Mouse (Mus musculus) stomach, postnatal 0 days (tissue): ENCODE data around the gene Aifm3. TPM values are rescaled to one million over a fixed set of nuclear protein-coding genes. Genes with fewer than 3 reads are reported as not detected.

Experiments
- ATAC-seq: fragments of 200-750 bp; cut with Nextera tagmentation; 2 replicates; pipeline ENCODE4 v1.8.0; 2017; ENCODE audit not compliant: low FRiP score, low TSS enrichment
- DNase-seq: peaks from one replicate; pipeline ENCODE4 v3.0.0-alpha.2; 2016; ENCODE audit warnings: low spot score
- H3K27ac ChIP-seq: fragments of 300-500 bp; sonication (generic); replicated peaks from 2 replicates; pipeline ENCODE4 v1.5.1; 2014; ENCODE audit warnings: mild to moderate bottlenecking, control low read depth
- H3K27me3 ChIP-seq: fragments of 300-500 bp; sonication (generic); 2 replicates; pipeline ENCODE4 v1.6.1; 2014; ENCODE audit warnings: low read length; ENCODE audit not compliant: control insufficient read depth, insufficient read depth
- H3K36me3 ChIP-seq: fragments of 300-500 bp; sonication (generic); 2 replicates; pipeline ENCODE4 v1.6.1; 2014; ENCODE audit warnings: low read length, mixed read lengths; ENCODE audit not compliant: control insufficient read depth, insufficient read depth
- H3K4me1 ChIP-seq: fragments of 300-500 bp; sonication (generic); replicated peaks from 2 replicates; pipeline ENCODE4 v1.6.1; 2014; ENCODE audit warnings: antibody characterized with exemption; ENCODE audit not compliant: control insufficient read depth, insufficient read depth
- H3K4me2 ChIP-seq: fragments of 300-500 bp; sonication (generic); replicated peaks from 2 replicates; pipeline ENCODE4 v1.6.1; 2014; ENCODE audit warnings: low read depth, mild to moderate bottlenecking, control low read depth, moderate library complexity
- H3K4me3 ChIP-seq: fragments of 300-500 bp; sonication (generic); 2 replicates; pipeline ENCODE4 v1.5.1; 2014; ENCODE audit warnings: low read depth, low read length, control low read depth
- H3K9ac ChIP-seq: fragments of 300-500 bp; sonication (generic); 2 replicates; pipeline ENCODE4 v1.6.1; 2014; ENCODE audit warnings: mild to moderate bottlenecking, low read length, control low read depth, mixed read lengths
- H3K9me3 ChIP-seq: fragments of 300-500 bp; sonication (generic); 2 replicates; pipeline ENCODE4 v1.6.1; 2016; ENCODE audit warnings: low read length; ENCODE audit not compliant: control insufficient read depth
- CTCF ChIP-seq: IDR thresholded peaks from 2 replicates; pipeline ENCODE4 v1.5.1; 2016; ENCODE audit warnings: antibody characterized with exemption, low read depth, mild to moderate bottlenecking, moderate library complexity
- EP300 ChIP-seq: optimal IDR thresholded peaks from 2 replicates; pipeline ENCODE3; 2016; ENCODE audit warnings: antibody characterized with exemption
- WGBS: fragments of 180-500 bp; shearing (Covaris S2); extraction: QIAGEN DNeasy Blood & Tissue Kit; methylation state at CpG from one replicate; pipeline ENCODE4 v1.1.7; 2014; 5-methylcytosine and 5-hydroxymethylcytosine counted together
- polyA plus RNA-seq: library from polyadenylated mRNA; unstranded; fragments of >200 nt; fragmentation: Nextera tagmentation; extraction: Ambion mirVana; gene quantifications from 2 replicates; pipeline ENCODE4 v1.2.1, GENCODE M21; 2015

Aifm3 gene
- 0.51 and 0.61 TPM in 2 replicates for polyA plus RNA-seq

GRCm38 (mm10) chr16:17489469-17490111, at the start of gene Aifm3:
Aifm3 (plus strand) TSS chr16:17489611.
- TF ChIP-seq CTCF (no peak), EP300 (no peak)
- peak within 1 kb of the TSS; percentile 40 for H3K4me3 ChIP-seq
- 2% methylated on average over 29 of the region's 47 CpGs for WGBS

GRCm38 (mm10) chr16:17451541-17452372, 37.7 kb upstream of the Aifm3 start, which contains the start of gene Crkl:
Crkl (plus strand) TSS chr16:17451987.
- Histone ChIP-seq H3K9ac (peak within 1 kb of the TSS; percentile 90), H3K36me3 (no peaks in the 10 kb centered on the region), H3K4me2 (peak within 1 kb of the TSS; percentile 68), H3K27ac (peak within 1 kb of the TSS; percentile 96), H3K4me3 (peak within 1 kb of the TSS; percentile 97), H3K9me3 (no peaks in the 10 kb centered on the region), H3K27me3 (no peaks in the 10 kb centered on the region), H3K4me1 (0 out of 2 replicates have a peak, but pooled peaks cover 2% of the 10 kb centered on the region)
- DNase-seq (peak; percentile 98), ATAC-seq (peak; percentile 96)
- under 1% methylated on average over 62 of the region's 63 CpGs for WGBS
- TF ChIP-seq EP300 (no peak), CTCF (0 out of 2 replicates have a peak, but pooled peaks have one; percentile 4)

More at GRCm38 (mm10) chr16:17489469-17490111, at the start of gene Aifm3:
- ATAC-seq: peak; percentile 75
- Histone ChIP-seq H3K9ac (peak within 1 kb of the TSS; percentile 56), H3K4me1 (no peaks in the 10 kb centered on the region), H3K27ac (no peak within 1 kb of the TSS), H3K4me2 (peak within 1 kb of the TSS; percentile 80), H3K9me3 (no peaks in the 10 kb centered on the region), H3K36me3 (peaks cover 6% of the 10 kb centered on the region; the same call in 1 of the 2 replicates), H3K27me3 (no peaks in the 10 kb centered on the region)
- DNase-seq: peak; percentile 67

GRCm38 (mm10) chr16:17452373-17452715, 37.1 kb upstream of the Aifm3 start:
- H3K27me3 ChIP-seq: no peaks in the 10 kb centered on the region
- peak overlapping the region; percentile 68 for H3K4me2 ChIP-seq
- TF ChIP-seq EP300 (no peak), CTCF (no peak; the same call in 1 of the 2 replicates)
- WGBS: 0% methylated on average over 24 of the region's 24 CpGs
- H3K9ac ChIP-seq: peak overlapping the region; percentile 90
- no peaks in the 10 kb centered on the region for H3K9me3 ChIP-seq
- H3K36me3 ChIP-seq: no peaks in the 10 kb centered on the region
- ATAC-seq: no peak; the same call in none of the 2 replicates
- H3K4me1 ChIP-seq: 0 out of 2 replicates have a peak, but pooled peaks cover 2% of the 10 kb centered on the region
- peak overlapping the region; percentile 97 for H3K4me3 ChIP-seq
- H3K27ac ChIP-seq: peak overlapping the region; percentile 96
- DNase-seq: peak; percentile 58

- Histone ChIP-seq H3K4me2 (no peak overlapping the region), H3K9me3 (no peaks in the 10 kb centered on the region), H3K4me1 (0 out of 2 replicates have a peak, but pooled peaks cover 2% of the 10 kb centered on the region), H3K27ac (no peak overlapping the region), H3K36me3 (no peaks in the 10 kb centered on the region), H3K27me3 (no peaks in the 10 kb centered on the region), H3K9ac (no peak overlapping the region), H3K4me3 (no peak overlapping the region)
- DNase-seq (no peak), ATAC-seq (no peak)
- WGBS: 100% methylated on average over 1 of the region's 1 CpGs
- TF ChIP-seq EP300 (no peak), CTCF (no peak)
Observed at GRCm38 (mm10) chr16:17456901-17457300, 32.5 kb upstream of the Aifm3 start.

- DNase-seq (peak; percentile 20), ATAC-seq (no peak)
- Histone ChIP-seq H3K4me3 (no peak overlapping the region), H3K9ac (no peak overlapping the region), H3K4me1 (no peaks in the 10 kb centered on the region), H3K4me2 (no peak overlapping the region), H3K27me3 (no peaks in the 10 kb centered on the region), H3K9me3 (no peaks in the 10 kb centered on the region), H3K36me3 (no peaks in the 10 kb centered on the region), H3K27ac (no peak overlapping the region)
- no peak for TF ChIP-seq EP300
- TF ChIP-seq CTCF: peak; percentile 68
- WGBS: 91% methylated on average over 4 of the region's 4 CpGs
Observed at GRCm38 (mm10) chr16:17460254-17460653, 29.2 kb upstream of the Aifm3 start.
